Mouse (Mus musculus) regulatory T cell (primary cell): ENCODE results near the gene Abcc6.
"Not testable (repeated sequence)": the region's sequence is repeated elsewhere in the genome, so short reads cannot be mapped to it uniquely, and the experiment has no call there.

Experiments
- in situ Hi-C: fragments of 300-600 bp; cut with MboI, MseI; formaldehyde crosslinking; loops from one replicate; pipeline ENCODE4 v1.15.1; 2025; ENCODE audit warnings: high pct_unique_total_duplicates

Gene Abcc6

GRCm38 (mm10) chr7:46029299-46030144, 580 bp downstream of the Abcc6 start:
- in situ Hi-C loops, result loop anchor here (5.0 kb wide), 1 partner anchor 297 kb away; no protein-coding TSS in a partner anchor

GRCm38 (mm10) chr7:46028681-46029080, 1.4 kb downstream of the Abcc6 start:
- in situ Hi-C loops, result loop anchor here (5.0 kb wide), 1 partner anchor 296 kb away; no protein-coding TSS in a partner anchor

- in situ Hi-C loops, result loop anchor here (5.0 kb wide), 1 partner anchor 293 kb away; no protein-coding TSS in a partner anchor
These were observed 4.7 kb downstream of the Abcc6 start for GRCm38 (mm10) chr7:46025436-46025835.

GRCm38 (mm10) chr7:46021951-46022350, 8.2 kb downstream of the Abcc6 start:
- in situ Hi-C loops, result no loop called here

GRCm38 (mm10) chr7:46019594-46019993, 10.5 kb downstream of the Abcc6 start:
- in situ Hi-C loops, result loop anchor here (10.0 kb wide), 1 partner anchor 1395 kb away; no protein-coding TSS in a partner anchor

GRCm38 (mm10) chr7:46013266-46014010, 16.7 kb downstream of the Abcc6 start:
- in situ Hi-C loops, result loop anchor here (10.0 kb wide), 1 partner anchor 1389 kb away; no protein-coding TSS in a partner anchor

- in situ Hi-C loops, result loop anchor here (10.0 kb wide), 1 partner anchor 1387 kb away; no protein-coding TSS in a partner anchor
These were observed 18.0 kb downstream of the Abcc6 start for GRCm38 (mm10) chr7:46012121-46012520.

- in situ Hi-C loops, result no loop called here
These were observed 20.5 kb downstream of the Abcc6 start for GRCm38 (mm10) chr7:46009578-46009977.

- in situ Hi-C loops, result no loop called here
These were observed 27.4 kb downstream of the Abcc6 start for GRCm38 (mm10) chr7:46002748-46003147.

- in situ Hi-C loops, result no loop called here
These were observed 29.5 kb downstream of the Abcc6 start for GRCm38 (mm10) chr7:46000577-46000976.

- in situ Hi-C loops, result loop anchor here (10.0 kb wide), 1 partner anchor 612 kb away; no protein-coding TSS in a partner anchor
These were observed 37.6 kb downstream of the Abcc6 start for GRCm38 (mm10) chr7:45992470-45992869.

GRCm38 (mm10) chr7:45988344-45988743, 41.8 kb downstream of the Abcc6 start:
- in situ Hi-C loops, result no loop called here

- in situ Hi-C loops, result no loop called here
These were observed 43.2 kb downstream of the Abcc6 start for GRCm38 (mm10) chr7:45986893-45987292.

GRCm38 (mm10) chr7:45981612-45982011, 48.5 kb downstream of the Abcc6 start:
- in situ Hi-C loops, result no loop called here

GRCm38 (mm10) chr7:45974512-45974911, 55.6 kb downstream of the Abcc6 start:
- in situ Hi-C loops, result no loop called here

- in situ Hi-C loops, result no loop called here
These were observed 56.0 kb downstream of the Abcc6 start for GRCm38 (mm10) chr7:45974103-45974502.

- in situ Hi-C loops, result no loop called here
These were observed 56.8 kb downstream of the Abcc6 start for GRCm38 (mm10) chr7:45973271-45973687.

- in situ Hi-C loops, result no loop called here
These were observed 58.0 kb downstream of the Abcc6 start for GRCm38 (mm10) chr7:45971831-45972723.

- in situ Hi-C loops, result no loop called here
These were observed 73.5 kb downstream of the Abcc6 start for GRCm38 (mm10) chr7:45956611-45957010.

GRCm38 (mm10) chr7:45949061-45949460, 81.0 kb downstream of the Abcc6 start:
- in situ Hi-C loops, result no loop called here

- in situ Hi-C loops, result not testable (repeated sequence)
These were observed 86.8 kb downstream of the Abcc6 start for GRCm38 (mm10) chr7:45943280-45943679.
